Mouse (Mus musculus) midbrain, embryonic 14.5 days (tissue): ENCODE measurements around the gene Actg1. TPM values are rescaled to one million over a fixed set of nuclear protein-coding genes. Genes with fewer than 3 reads are reported as not detected.
A peak's percentile ranks its signal among the peaks of the same experiment; 100 is the strongest.

Experiments
- ATAC-seq: fragments of 200-750 bp; cut with Nextera tagmentation; 2 replicates; pipeline ENCODE4 v1.8.0; 2017; ENCODE audit warnings: moderate number of reproducible peaks, moderate library complexity; ENCODE audit not compliant: low FRiP score, low TSS enrichment
- DNase-seq: peaks from one replicate; pipeline ENCODE4 v3.0.0-alpha.2; 2015
- H3K27ac ChIP-seq: fragments of 300-500 bp; sonication (generic); replicated peaks from 2 replicates; pipeline ENCODE4 v1.5.1; 2014; ENCODE audit warnings: mild to moderate bottlenecking, low read depth, low read length, moderate library complexity
- H3K27me3 ChIP-seq: fragments of 300-500 bp; sonication (generic); 2 replicates; pipeline ENCODE4 v1.6.1; 2014; ENCODE audit warnings: low read length, control low read depth, mixed read lengths; ENCODE audit not compliant: control insufficient read depth, insufficient read depth
- H3K36me3 ChIP-seq: fragments of 300-500 bp; sonication (generic); 2 replicates; pipeline ENCODE4 v1.6.1; 2014; ENCODE audit warnings: low read length, control low read depth; ENCODE audit not compliant: control insufficient read depth, insufficient read depth
- H3K4me1 ChIP-seq: fragments of 300-500 bp; sonication (generic); 2 replicates; pipeline ENCODE4 v1.6.1; 2014; ENCODE audit warnings: mild to moderate bottlenecking, antibody characterized with exemption, low read length, control low read depth; ENCODE audit not compliant: control insufficient read depth, insufficient read depth
- H3K4me2 ChIP-seq: fragments of 300-500 bp; sonication (generic); 2 replicates; pipeline ENCODE4 v1.6.1; 2014; ENCODE audit warnings: mild to moderate bottlenecking, low read length, moderate library complexity
- H3K4me3 ChIP-seq: fragments of 300-500 bp; sonication (generic); replicated peaks from 2 replicates; pipeline ENCODE4 v1.5.1; 2014; ENCODE audit warnings: low read depth, low read length
- H3K9ac ChIP-seq: fragments of 300-500 bp; sonication (generic); replicated peaks from 2 replicates; pipeline ENCODE4 v1.6.1; 2014; ENCODE audit warnings: mild to moderate bottlenecking, low read length, moderate library complexity
- H3K9me3 ChIP-seq: fragments of 300-500 bp; sonication (generic); 2 replicates; pipeline ENCODE4 v1.6.1; 2016; ENCODE audit warnings: low read length, control low read depth, mixed read lengths; ENCODE audit not compliant: control insufficient read depth
- WGBS: fragments of 180-500 bp; shearing (Covaris S2); extraction: QIAGEN DNeasy Blood & Tissue Kit; methylation state at CpG from one replicate; pipeline ENCODE4 v1.1.7; 2014; 5-methylcytosine and 5-hydroxymethylcytosine counted together
- polyA plus RNA-seq: library from polyadenylated mRNA; unstranded; fragments of >200 nt; fragmentation: Nextera tagmentation; extraction: Ambion mirVana; gene quantifications from 2 replicates; pipeline ENCODE4 v1.2.1, GENCODE M21; 2014

The Actg1 gene
- polyA plus RNA-seq, 1 experiment from 2014 or later, result 4,502 TPM

GRCm38 (mm10) chr11:120320156-120320555, 28.2 kb downstream of the Actg1 start:
- H3K27ac ChIP-seq, result no peak overlapping the region
- ATAC-seq (no peak), DNase-seq (no peak)
- H3K27me3 ChIP-seq, result no peaks in the 10 kb centered on the region
- no peak overlapping the region for H3K9ac ChIP-seq
- WGBS, result 96% methylated on average over 10 of the region's 10 CpGs
- no peak overlapping the region for H3K4me2 ChIP-seq
- no peak overlapping the region for H3K4me3 ChIP-seq
- peaks cover 14% of the 10 kb centered on the region for H3K4me1 ChIP-seq
- no peaks in the 10 kb centered on the region for H3K36me3 ChIP-seq
- H3K9me3 ChIP-seq, result no peaks in the 10 kb centered on the region

GRCm38 (mm10) chr11:120319310-120319709, 29.0 kb downstream of the Actg1 start:
- ATAC-seq (no peak), DNase-seq (no peak)
- Histone ChIP-seq H3K9ac (no peak overlapping the region), H3K27ac (no peak overlapping the region), H3K27me3 (no peaks in the 10 kb centered on the region), H3K4me2 (no peak overlapping the region), H3K36me3 (no peaks in the 10 kb centered on the region), H3K4me3 (no peak overlapping the region), H3K4me1 (peaks cover 21% of the 10 kb centered on the region), H3K9me3 (no peaks in the 10 kb centered on the region)
- 86% methylated on average over 5 of the region's 5 CpGs for WGBS

- Histone ChIP-seq H3K4me3 (no peak overlapping the region), H3K4me2 (peak overlapping the region; percentile 94), H3K9ac (no peak overlapping the region; the same call in 1 of the 2 replicates), H3K9me3 (no peaks in the 10 kb centered on the region), H3K27ac (peak overlapping the region; percentile 97), H3K27me3 (no peaks in the 10 kb centered on the region), H3K36me3 (no peaks in the 10 kb centered on the region), H3K4me1 (peaks cover 21% of the 10 kb centered on the region)
- 73% methylated on average over 7 of the region's 7 CpGs for WGBS
- ATAC-seq, result no peak
- no peak for DNase-seq
These were observed 30.9 kb downstream of the Actg1 start for GRCm38 (mm10) chr11:120317456-120317855.

GRCm38 (mm10) chr11:120316690-120317254, 31.6 kb downstream of the Actg1 start:
- H3K27me3 ChIP-seq, result no peaks in the 10 kb centered on the region
- H3K27ac ChIP-seq, result peak overlapping the region; percentile 97
- DNase-seq, result peak; percentile 53
- peak; percentile 10; the same call in 1 of the 2 replicates for ATAC-seq
- no peaks in the 10 kb centered on the region for H3K36me3 ChIP-seq
- no peaks in the 10 kb centered on the region for H3K9me3 ChIP-seq
- H3K4me2 ChIP-seq, result peak overlapping the region; percentile 94
- H3K4me3 ChIP-seq, result peak overlapping the region; percentile 45
- H3K9ac ChIP-seq, result peak overlapping the region; percentile 78
- peaks cover 25% of the 10 kb centered on the region for H3K4me1 ChIP-seq
- WGBS, result 25% methylated on average over 13 of the region's 13 CpGs

GRCm38 (mm10) chr11:120315832-120316689, 32.3 kb downstream of the Actg1 start:
- Histone ChIP-seq H3K9ac (peak overlapping the region; percentile 78), H3K27me3 (no peaks in the 10 kb centered on the region), H3K27ac (peak overlapping the region; percentile 97), H3K36me3 (no peaks in the 10 kb centered on the region), H3K4me2 (peak overlapping the region; percentile 94), H3K9me3 (no peaks in the 10 kb centered on the region), H3K4me3 (peak overlapping the region; percentile 45), H3K4me1 (peaks cover 32% of the 10 kb centered on the region)
- DNase-seq (peak; percentile 97), ATAC-seq (peak; percentile 96)
- WGBS, result 3% methylated on average over 37 of the region's 37 CpGs

GRCm38 (mm10) chr11:120315416-120315761, 33.0 kb downstream of the Actg1 start:
- 15% methylated on average over 4 of the region's 4 CpGs for WGBS
- H3K9me3 ChIP-seq, result no peaks in the 10 kb centered on the region
- ATAC-seq (no peak), DNase-seq (peak; percentile 59)
- H3K4me1 ChIP-seq, result peaks cover 34% of the 10 kb centered on the region
- H3K4me2 ChIP-seq, result peak overlapping the region; percentile 94
- no peaks in the 10 kb centered on the region for H3K27me3 ChIP-seq
- H3K9ac ChIP-seq, result peak overlapping the region; percentile 78
- H3K4me3 ChIP-seq, result peak overlapping the region; percentile 45
- peak overlapping the region; percentile 97 for H3K27ac ChIP-seq
- H3K36me3 ChIP-seq, result no peaks in the 10 kb centered on the region

- H3K4me3 ChIP-seq, result peak overlapping the region; percentile 45; the same call in 1 of the 2 replicates
- no peaks in the 10 kb centered on the region for H3K36me3 ChIP-seq
- ATAC-seq, result no peak
- H3K9me3 ChIP-seq, result no peaks in the 10 kb centered on the region
- peak overlapping the region; percentile 94 for H3K4me2 ChIP-seq
- peak overlapping the region; percentile 97 for H3K27ac ChIP-seq
- WGBS, result 33% methylated on average over 16 of the region's 16 CpGs
- DNase-seq, result no peak
- H3K9ac ChIP-seq, result peak overlapping the region; percentile 78
- peaks cover 35% of the 10 kb centered on the region for H3K4me1 ChIP-seq
- no peaks in the 10 kb centered on the region for H3K27me3 ChIP-seq
These were observed 33.5 kb downstream of the Actg1 start for GRCm38 (mm10) chr11:120314721-120315415.

- Histone ChIP-seq H3K36me3 (no peaks in the 10 kb centered on the region), H3K4me2 (no peak overlapping the region), H3K4me1 (peaks cover 35% of the 10 kb centered on the region), H3K9me3 (no peaks in the 10 kb centered on the region), H3K9ac (no peak overlapping the region), H3K27me3 (no peaks in the 10 kb centered on the region), H3K4me3 (no peak overlapping the region), H3K27ac (peak overlapping the region; percentile 97; the same call in 1 of the 2 replicates)
- DNase-seq (no peak), ATAC-seq (no peak)
- 57% methylated on average over 6 of the region's 6 CpGs for WGBS
These were observed 34.2 kb downstream of the Actg1 start for GRCm38 (mm10) chr11:120313906-120314685.
